Mouse (Mus musculus) hindbrain, embryonic 12.5 days (tissue): ENCODE results near the gene Fpgs. TPM values are rescaled to one million over a fixed set of nuclear protein-coding genes. Genes with fewer than 3 reads are reported as not detected.

ENCODE experiments used
- ATAC-seq: fragments of 200-750 bp; cut with Nextera tagmentation; 2 replicates; pipeline ENCODE4 v1.8.0; 2017; ENCODE audit warnings: moderate TSS enrichment; ENCODE audit not compliant: low FRiP score
- H3K27ac ChIP-seq: fragments of 300-500 bp; sonication (generic); 2 replicates; pipeline ENCODE4 v1.5.1; 2016; ENCODE audit warnings: mild to moderate bottlenecking
- H3K27me3 ChIP-seq: fragments of 300-500 bp; sonication (generic); 2 replicates; pipeline ENCODE4 v1.6.1; 2016; ENCODE audit warnings: mild to moderate bottlenecking
- H3K36me3 ChIP-seq: fragments of 300-500 bp; sonication (generic); 2 replicates; pipeline ENCODE4 v1.6.1; 2016; ENCODE audit warnings: mild to moderate bottlenecking
- H3K4me1 ChIP-seq: fragments of 300-500 bp; sonication (generic); 2 replicates; pipeline ENCODE4 v1.6.1; 2016
- H3K4me2 ChIP-seq: fragments of 300-500 bp; sonication (generic); replicated peaks from 2 replicates; pipeline ENCODE4 v1.6.1; 2016; ENCODE audit warnings: mild to moderate bottlenecking
- H3K4me3 ChIP-seq: fragments of 300-500 bp; sonication (generic); 2 replicates; pipeline ENCODE4 v1.5.1; 2016; ENCODE audit warnings: mild to moderate bottlenecking
- H3K9ac ChIP-seq: fragments of 300-500 bp; sonication (generic); 2 replicates; pipeline ENCODE4 v1.6.1; 2016; ENCODE audit warnings: mild to moderate bottlenecking, moderate library complexity
- H3K9me3 ChIP-seq: fragments of 300-500 bp; sonication (generic); replicated peaks from 2 replicates; pipeline ENCODE4 v1.6.1; 2016; ENCODE audit warnings: mild to moderate bottlenecking
- WGBS: fragments of 180-500 bp; shearing (Covaris S2); methylation state at CpG from one replicate; pipeline ENCODE4 v1.1.7; 2016; 5-methylcytosine and 5-hydroxymethylcytosine counted together
- polyA plus RNA-seq: library from polyadenylated mRNA; unstranded; fragments of >200 nt; fragmentation: Nextera tagmentation; extraction: Ambion mirVana; gene quantifications from 2 replicates; pipeline ENCODE4 v1.2.1, GENCODE M21; 2016

Gene Fpgs
- polyA plus RNA-seq, 1 experiment from 2014 or later = 20.1 TPM

DNA sequence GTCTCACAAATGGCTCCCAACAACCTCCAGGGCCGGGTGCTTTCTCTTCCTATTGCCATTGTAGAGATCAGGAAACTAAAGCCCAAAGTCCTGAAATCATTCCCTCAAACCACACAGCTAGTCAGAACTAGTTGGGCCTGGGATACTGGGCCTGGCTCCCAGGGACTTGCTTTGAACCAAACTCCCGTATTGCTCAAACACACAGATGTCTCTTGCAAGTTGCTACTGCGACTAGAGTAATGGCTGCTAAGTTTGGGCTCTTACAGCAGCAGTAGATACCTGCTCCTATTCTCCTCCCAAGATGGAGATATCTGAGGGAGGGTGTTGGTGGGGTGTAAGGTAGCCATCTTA lies 48.6 kb downstream of the Fpgs start:
- no peaks in the 10 kb centered on the region for H3K9me3 ChIP-seq
- H3K27me3 ChIP-seq = no peaks in the 10 kb centered on the region
- no peak for ATAC-seq
- peaks cover 6% of the 10 kb centered on the region; the same call in 1 of the 2 replicates for H3K4me1 ChIP-seq
- H3K4me3 ChIP-seq = no peak overlapping the region
- no peak overlapping the region for H3K4me2 ChIP-seq
- no peak overlapping the region for H3K27ac ChIP-seq
- H3K9ac ChIP-seq = no peak overlapping the region
- 86% methylated on average over 3 of the region's 3 CpGs for WGBS
- no peaks in the 10 kb centered on the region for H3K36me3 ChIP-seq

DNA sequence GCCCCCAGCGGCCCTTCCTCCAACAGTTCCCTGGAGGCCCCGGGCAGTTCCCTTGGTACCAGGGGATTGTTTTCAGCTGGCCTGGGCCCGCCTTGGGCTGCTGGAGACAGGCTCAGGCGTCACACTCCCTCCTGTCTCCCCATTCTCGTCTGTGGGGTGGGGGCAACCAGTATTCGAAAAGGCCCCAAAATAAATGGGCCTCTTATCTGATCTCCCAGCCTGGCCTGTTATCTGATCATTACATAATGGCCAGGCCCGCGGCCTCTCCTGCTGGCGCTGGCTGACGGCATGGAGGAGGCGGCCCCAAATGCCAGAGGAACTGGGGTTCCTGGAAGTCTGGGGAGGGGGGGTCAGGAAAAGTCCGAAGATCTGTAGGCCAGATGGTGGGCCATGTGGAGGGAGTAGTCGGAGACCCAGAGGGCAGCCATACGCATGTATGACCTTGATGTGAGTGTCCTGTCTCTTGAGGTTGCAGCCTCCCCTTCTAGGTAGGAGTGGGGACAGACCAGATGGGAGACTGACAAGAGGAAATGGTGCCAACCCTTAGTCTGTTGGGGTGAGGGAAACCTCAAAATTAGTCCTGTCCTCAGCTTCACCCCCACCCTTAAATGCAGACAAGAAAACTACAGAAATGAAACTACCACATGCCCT lies 49.1 kb downstream of the Fpgs start:
- Histone ChIP-seq H3K9ac (no peak overlapping the region), H3K36me3 (no peaks in the 10 kb centered on the region), H3K4me1 (peaks cover 6% of the 10 kb centered on the region; the same call in 1 of the 2 replicates), H3K4me2 (no peak overlapping the region), H3K27ac (peak overlapping the region; percentile 53; the same call in 1 of the 2 replicates), H3K27me3 (no peaks in the 10 kb centered on the region), H3K4me3 (no peak overlapping the region), H3K9me3 (no peaks in the 10 kb centered on the region)
- WGBS = 71% methylated on average over 14 of the region's 14 CpGs
- ATAC-seq = no peak

DNA sequence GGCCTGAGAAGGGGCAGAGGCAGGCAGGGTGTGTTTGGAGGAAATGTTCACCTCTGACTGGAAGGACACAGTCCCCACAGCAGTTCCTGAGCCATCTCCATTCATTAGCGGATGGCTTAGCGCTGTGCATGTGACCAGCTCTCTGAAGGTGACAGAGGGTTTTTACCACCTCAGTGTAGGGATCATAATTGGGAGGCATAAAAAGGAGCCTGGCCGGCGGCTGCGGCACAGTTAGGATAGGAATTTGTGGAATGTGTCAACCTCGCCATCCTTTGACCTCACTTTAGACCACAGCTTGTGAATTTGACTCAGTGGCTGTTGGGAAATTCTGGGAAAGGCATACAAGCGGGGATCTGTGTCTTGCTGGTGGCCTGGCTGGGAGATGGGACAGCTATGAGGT lies 50.2 kb downstream of the Fpgs start:
- WGBS = 48% methylated on average over 7 of the region's 7 CpGs
- no peak overlapping the region for H3K9ac ChIP-seq
- no peak overlapping the region for H3K27ac ChIP-seq
- no peaks in the 10 kb centered on the region for H3K36me3 ChIP-seq
- no peaks in the 10 kb centered on the region for H3K27me3 ChIP-seq
- H3K4me1 ChIP-seq = peaks cover 6% of the 10 kb centered on the region; the same call in 1 of the 2 replicates
- no peak overlapping the region for H3K4me3 ChIP-seq
- no peak overlapping the region for H3K4me2 ChIP-seq
- no peaks in the 10 kb centered on the region for H3K9me3 ChIP-seq
- no peak for ATAC-seq

DNA sequence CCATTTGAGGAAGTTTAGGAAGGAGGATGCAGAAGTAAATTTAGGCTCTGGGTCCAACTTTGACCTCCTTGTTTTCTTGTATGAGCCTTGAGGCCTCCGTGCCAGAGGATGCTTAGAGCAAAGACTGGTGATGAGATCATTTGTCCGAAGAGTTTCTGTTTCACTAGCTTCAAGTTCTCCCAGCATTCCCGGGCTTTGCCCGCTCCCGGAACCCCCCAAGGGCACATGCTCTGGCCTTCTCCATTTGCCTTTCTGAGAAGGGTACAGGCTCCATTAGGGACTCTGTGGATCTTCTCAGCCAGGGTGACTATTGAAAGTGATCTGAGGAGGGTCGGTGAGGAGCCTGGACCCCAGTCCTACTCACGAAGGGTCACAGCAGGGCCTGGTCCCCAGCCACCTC lies 56.6 kb downstream of the Fpgs start:
- WGBS = 89% methylated on average over 7 of the region's 7 CpGs
- Histone ChIP-seq H3K9me3 (no peaks in the 10 kb centered on the region), H3K4me2 (no peak overlapping the region), H3K4me3 (peak overlapping the region; percentile 8; the same call in 1 of the 2 replicates), H3K27me3 (no peaks in the 10 kb centered on the region), H3K4me1 (peaks cover 14% of the 10 kb centered on the region), H3K9ac (no peak overlapping the region), H3K27ac (no peak overlapping the region), H3K36me3 (no peaks in the 10 kb centered on the region)
- ATAC-seq = no peak

DNA sequence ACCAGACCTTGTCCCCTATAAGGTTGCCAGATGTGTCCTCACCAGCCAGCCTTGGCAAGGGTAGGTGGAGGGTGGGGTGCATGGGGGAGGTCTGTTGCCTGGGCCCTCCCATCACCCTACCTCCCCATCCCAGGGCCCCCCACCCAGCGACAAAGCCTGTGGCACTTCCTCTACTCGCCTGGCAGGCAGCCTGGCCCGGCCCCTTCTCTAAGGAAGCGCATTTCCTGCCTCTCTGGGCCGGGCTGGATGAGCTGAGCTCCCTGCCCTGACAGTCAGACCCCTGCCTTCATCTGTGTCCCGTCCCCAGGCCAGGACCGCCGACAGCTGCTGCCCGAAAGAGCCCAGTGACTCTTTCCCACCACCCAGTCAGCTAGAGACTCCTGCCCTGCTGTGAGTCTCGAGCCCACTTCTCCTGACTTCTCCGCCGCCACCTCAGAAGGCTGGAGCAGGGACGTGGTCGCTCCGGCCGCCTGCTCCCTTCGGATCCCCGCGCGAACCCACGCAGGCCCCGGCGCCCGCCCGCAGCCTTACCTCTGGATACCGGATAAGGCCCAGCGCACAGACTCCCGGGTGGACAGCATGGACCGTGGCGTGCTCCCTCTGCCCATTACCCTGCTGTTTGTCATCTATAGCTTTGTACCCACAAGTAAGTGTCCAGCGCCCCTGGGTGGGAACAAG lies 57.4 kb downstream of the Fpgs start, which contains the start of gene Eng:
Gene Eng (plus strand): TSS at position 217 of the 678 bp plus-strand sequence.
- no peak for ATAC-seq
- Histone ChIP-seq H3K4me1 (peaks cover 14% of the 10 kb centered on the region), H3K9ac (no peak within 1 kb of the TSS), H3K27me3 (no peaks in the 10 kb centered on the region), H3K9me3 (no peaks in the 10 kb centered on the region), H3K4me2 (peak within 1 kb of the TSS; percentile 19), H3K4me3 (peak within 1 kb of the TSS; percentile 8), H3K27ac (peak within 1 kb of the TSS; percentile 0; the same call in 1 of the 2 replicates), H3K36me3 (no peaks in the 10 kb centered on the region)
- WGBS = 54% methylated on average over 31 of the region's 31 CpGs

DNA sequence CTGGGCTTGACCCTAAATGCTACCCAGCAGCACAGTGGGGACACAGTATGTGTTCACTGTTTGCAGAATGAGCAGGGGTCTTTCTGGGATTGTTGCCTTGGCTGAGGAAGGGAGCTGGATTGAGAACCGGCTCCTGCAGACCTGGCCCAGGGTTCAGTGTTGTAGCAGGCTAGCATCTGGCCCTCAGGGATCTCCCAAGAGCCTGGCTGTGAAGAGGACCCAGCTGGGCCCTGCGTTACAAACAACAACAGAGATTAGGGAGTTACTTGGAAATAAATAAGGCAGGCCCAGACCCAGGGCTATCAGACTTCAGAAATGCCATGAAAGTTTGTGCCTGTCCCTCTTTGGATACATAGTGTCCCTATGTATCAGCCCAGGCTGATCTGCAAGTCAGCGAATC lies 58.3 kb downstream of the Fpgs start:
- Histone ChIP-seq H3K4me1 (peaks cover 15% of the 10 kb centered on the region), H3K27ac (peak overlapping the region; percentile 0; the same call in 1 of the 2 replicates), H3K36me3 (no peaks in the 10 kb centered on the region), H3K9me3 (no peaks in the 10 kb centered on the region), H3K9ac (no peak overlapping the region), H3K27me3 (no peaks in the 10 kb centered on the region), H3K4me3 (no peak overlapping the region), H3K4me2 (no peak overlapping the region)
- no peak for ATAC-seq
- 63% methylated on average over 3 of the region's 3 CpGs for WGBS

DNA sequence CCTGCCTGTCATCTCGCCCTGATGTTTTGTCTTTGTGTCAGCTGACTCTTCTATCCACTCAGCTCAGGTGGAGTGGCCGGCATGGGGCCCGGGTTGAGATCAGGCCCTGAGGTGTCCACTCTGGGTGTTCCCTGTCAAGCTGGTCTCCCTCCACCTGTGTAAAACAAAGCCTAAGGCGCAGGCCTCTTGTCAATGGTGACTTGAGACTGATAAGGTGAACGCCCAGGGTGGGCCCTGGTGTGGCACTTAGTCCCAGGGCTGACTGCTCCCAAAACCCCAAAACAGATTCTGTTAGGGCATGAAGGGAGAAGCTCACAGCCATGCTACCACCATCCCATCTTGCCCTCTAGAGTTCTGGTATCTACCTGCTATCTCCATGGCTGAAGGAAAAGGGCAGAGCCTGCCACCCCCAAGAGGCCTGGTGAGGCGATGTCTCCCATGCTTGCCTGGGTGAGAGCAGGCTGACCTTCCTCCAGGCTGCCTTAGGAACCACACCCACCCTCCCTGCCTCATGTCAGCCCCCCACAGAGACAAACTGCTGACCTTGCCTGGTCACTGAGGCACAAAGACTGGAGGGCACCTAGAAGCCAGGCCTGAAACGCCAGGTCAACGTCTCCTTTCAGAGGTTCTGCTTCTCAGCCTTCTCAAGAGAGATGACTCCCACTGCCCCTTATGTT lies 59.0 kb downstream of the Fpgs start:
- H3K9me3 ChIP-seq = no peaks in the 10 kb centered on the region
- H3K27me3 ChIP-seq = no peaks in the 10 kb centered on the region
- no peak overlapping the region for H3K4me3 ChIP-seq
- H3K4me2 ChIP-seq = no peak overlapping the region
- H3K27ac ChIP-seq = peak overlapping the region; percentile 0; the same call in 1 of the 2 replicates
- WGBS = 75% methylated on average over 8 of the region's 8 CpGs
- no peak for ATAC-seq
- no peaks in the 10 kb centered on the region for H3K36me3 ChIP-seq
- H3K4me1 ChIP-seq = peaks cover 16% of the 10 kb centered on the region
- H3K9ac ChIP-seq = no peak overlapping the region

DNA sequence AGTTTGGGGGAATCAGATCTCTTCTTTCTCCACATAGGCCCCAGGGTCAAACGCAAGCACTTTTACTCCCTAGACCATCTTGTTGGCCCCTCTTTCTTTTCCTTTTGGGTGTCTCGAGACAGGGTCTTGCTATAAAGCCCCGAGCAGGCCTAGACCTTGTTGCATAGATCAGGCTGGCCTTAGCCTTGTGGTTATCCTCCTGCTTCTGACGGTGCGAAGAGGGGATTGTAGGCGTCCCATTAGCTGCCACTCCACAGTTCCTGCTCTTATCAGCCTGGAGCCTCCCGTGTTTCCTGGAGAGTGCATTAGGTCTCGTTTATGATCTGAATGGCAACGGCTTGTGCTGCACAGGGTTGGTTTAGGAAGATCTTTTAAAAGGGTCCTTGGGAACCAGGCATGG lies 59.9 kb downstream of the Fpgs start:
- WGBS = 83% methylated on average over 9 of the region's 9 CpGs
- peaks cover 16% of the 10 kb centered on the region for H3K4me1 ChIP-seq
- H3K4me3 ChIP-seq = no peak overlapping the region
- no peak overlapping the region for H3K27ac ChIP-seq
- ATAC-seq = no peak
- H3K27me3 ChIP-seq = no peaks in the 10 kb centered on the region
- no peak overlapping the region for H3K9ac ChIP-seq
- H3K9me3 ChIP-seq = no peaks in the 10 kb centered on the region
- H3K4me2 ChIP-seq = no peak overlapping the region
- H3K36me3 ChIP-seq = no peaks in the 10 kb centered on the region

DNA sequence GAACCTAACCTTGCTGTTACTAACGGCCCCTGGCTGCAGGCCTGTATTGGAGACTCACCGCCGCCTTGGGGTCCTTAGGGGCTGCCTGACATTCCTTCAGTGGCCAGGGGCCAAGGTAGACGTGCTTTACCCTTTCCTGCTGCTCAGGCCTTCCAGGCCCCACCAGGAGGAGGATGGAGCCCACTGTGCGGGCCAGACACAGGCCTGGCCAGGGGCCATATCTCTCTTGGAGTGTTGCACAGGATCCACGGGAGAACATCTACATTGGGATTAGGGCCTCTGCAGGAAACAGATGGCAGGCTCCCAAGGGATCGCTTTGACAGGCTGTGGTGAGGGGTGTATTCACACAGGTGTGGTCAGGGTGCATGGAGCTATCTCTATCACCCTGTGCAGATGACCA lies 61.1 kb downstream of the Fpgs start:
- WGBS = 74% methylated on average over 7 of the region's 7 CpGs
- H3K9me3 ChIP-seq = no peaks in the 10 kb centered on the region
- no peaks in the 10 kb centered on the region for H3K36me3 ChIP-seq
- H3K9ac ChIP-seq = no peak overlapping the region
- ATAC-seq = no peak
- no peak overlapping the region for H3K4me2 ChIP-seq
- H3K27ac ChIP-seq = no peak overlapping the region
- H3K4me3 ChIP-seq = no peak overlapping the region
- peaks cover 20% of the 10 kb centered on the region for H3K4me1 ChIP-seq
- H3K27me3 ChIP-seq = no peaks in the 10 kb centered on the region

DNA sequence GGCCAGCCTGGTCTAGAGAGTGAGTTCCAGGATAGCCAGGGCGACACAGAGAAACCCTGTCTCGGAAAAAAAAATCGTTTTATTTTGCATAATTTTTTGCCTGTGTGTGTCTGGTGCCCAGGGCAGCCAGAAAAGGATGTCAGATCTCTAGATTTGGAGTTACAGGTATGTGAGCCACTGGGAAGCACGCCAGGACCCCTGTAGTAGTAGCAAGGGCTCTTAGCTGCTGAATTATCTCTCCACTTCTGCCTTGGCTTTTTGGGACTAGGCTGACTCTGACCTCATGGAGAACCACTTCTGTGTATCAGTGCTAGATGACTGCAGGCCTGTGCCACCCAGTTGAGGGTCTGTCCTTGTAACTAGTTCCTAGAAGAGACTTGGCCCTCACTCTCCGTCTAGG lies 62.1 kb downstream of the Fpgs start:
- Histone ChIP-seq H3K4me2 (no peak overlapping the region), H3K27me3 (no peaks in the 10 kb centered on the region), H3K36me3 (no peaks in the 10 kb centered on the region), H3K9ac (no peak overlapping the region), H3K9me3 (no peaks in the 10 kb centered on the region), H3K4me3 (no peak overlapping the region), H3K27ac (no peak overlapping the region), H3K4me1 (peaks cover 23% of the 10 kb centered on the region)
- no peak for ATAC-seq
- 84% methylated on average over 5 of the region's 5 CpGs for WGBS

DNA sequence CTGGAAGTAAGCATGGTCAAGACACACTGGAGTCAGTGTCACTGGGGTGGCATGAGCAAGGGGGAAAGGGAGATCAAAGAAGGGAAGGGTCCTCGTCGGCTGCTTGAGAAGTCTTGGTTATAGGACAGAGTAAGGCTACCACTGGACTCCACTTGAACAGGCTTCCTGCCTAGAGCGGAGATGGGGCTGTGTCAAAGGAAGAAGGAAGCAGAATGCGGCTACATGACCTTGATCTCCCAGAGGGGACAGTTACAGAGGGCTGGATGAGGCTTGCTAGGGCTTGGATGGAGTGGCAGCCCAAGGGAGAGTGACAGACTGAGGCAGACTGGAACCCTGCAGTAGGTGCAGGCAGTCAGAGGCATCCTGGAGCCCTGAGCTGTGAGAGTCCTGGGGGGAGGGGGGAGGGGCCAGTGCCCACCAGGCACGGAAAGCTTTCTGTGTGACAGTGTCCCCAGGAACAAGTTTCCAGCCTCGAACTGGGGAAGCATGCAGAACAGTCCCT lies 63.3 kb downstream of the Fpgs start:
- 59% methylated on average over 6 of the region's 6 CpGs for WGBS
- H3K27me3 ChIP-seq = no peaks in the 10 kb centered on the region
- H3K9ac ChIP-seq = no peak overlapping the region
- ATAC-seq = no peak
- no peak overlapping the region for H3K4me3 ChIP-seq
- H3K27ac ChIP-seq = no peak overlapping the region
- H3K4me2 ChIP-seq = no peak overlapping the region
- no peaks in the 10 kb centered on the region for H3K36me3 ChIP-seq
- H3K9me3 ChIP-seq = no peaks in the 10 kb centered on the region
- peaks cover 14% of the 10 kb centered on the region for H3K4me1 ChIP-seq

DNA sequence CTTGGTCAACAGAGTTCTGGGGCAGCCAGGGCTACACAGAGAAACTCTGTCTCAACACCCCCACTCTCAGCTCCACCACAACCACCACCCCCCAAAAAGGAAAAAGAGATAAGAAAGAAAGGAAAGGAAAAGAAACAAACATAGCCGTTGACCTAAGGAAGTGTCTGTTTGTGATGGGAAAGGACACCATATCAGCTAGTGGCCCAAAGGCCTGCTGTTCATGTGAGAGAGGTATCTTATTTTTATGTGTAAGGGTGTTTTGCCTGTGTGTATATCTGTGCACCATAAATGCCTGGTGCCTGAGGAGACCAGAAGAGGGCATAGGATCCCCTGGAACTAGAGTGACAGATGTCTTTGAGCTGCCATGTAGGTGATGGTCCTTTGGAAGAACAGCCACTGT lies 64.3 kb downstream of the Fpgs start:
- Histone ChIP-seq H3K27me3 (no peaks in the 10 kb centered on the region), H3K4me3 (no peak overlapping the region), H3K36me3 (no peaks in the 10 kb centered on the region), H3K4me1 (peaks cover 9% of the 10 kb centered on the region), H3K4me2 (no peak overlapping the region), H3K27ac (no peak overlapping the region), H3K9ac (no peak overlapping the region), H3K9me3 (no peaks in the 10 kb centered on the region)
- no peak for ATAC-seq
- WGBS = 92% methylated on average over 1 of the region's 1 CpGs
